In the genomic region with DNA sequence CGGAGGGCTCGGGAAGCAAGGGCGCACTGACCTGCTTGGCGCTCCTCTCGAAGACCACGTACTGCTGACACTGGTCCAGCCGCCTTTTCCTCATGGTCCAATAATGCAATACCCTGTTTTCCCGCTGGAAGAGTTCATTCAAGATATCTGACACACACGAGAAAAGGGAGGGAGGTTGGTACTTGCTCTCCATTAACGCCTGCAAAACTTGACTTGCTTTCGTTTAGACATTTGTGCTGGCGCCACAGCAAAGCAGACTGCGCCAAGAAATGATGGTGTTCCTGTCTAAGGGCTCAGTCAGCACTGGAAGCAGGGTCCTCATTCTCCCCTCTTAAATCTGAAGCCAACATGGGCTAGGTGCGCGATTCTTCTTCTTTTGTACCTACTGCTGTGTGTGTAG, we compare ENCODE assay signal across 17 mouse cellular contexts.
"Had no signal": no experiment of that assay in that cellular context is flagged by ENCODE, and none has a peak within 500 bp of the region (broad histone marks: within the 10 kb centered on the region; RNA-seq: fewer than 3 reads in every experiment).

No protein-coding gene starts in this region.

- DNase-seq: kidney, postnatal 4 days; layer of hippocampus, postnatal 36 days; left cerebral cortex, postnatal 4 days; liver, postnatal 0 days; lung, embryonic 14.5 days; thymus, adult 18-20 months; thymus, postnatal 36 days had no signal

- H3K9me3 ChIP-seq: limb, embryonic 12.5 days; limb, embryonic 15.5 days; megakaryocyte, embryonic 14.5 days; midbrain, embryonic 10.5 days; midbrain, embryonic 13.5 days had no signal

- H3K4me2 ChIP-seq: limb, embryonic 12.5 days; limb, embryonic 15.5 days; liver, embryonic 11.5 days; lung, embryonic 14.5 days; midbrain, embryonic 13.5 days had no signal

- H3K27ac ChIP-seq: kidney, postnatal 0 days; limb, embryonic 12.5 days; limb, embryonic 15.5 days; liver, embryonic 14.5 days; midbrain, embryonic 10.5 days; midbrain, embryonic 13.5 days had no signal

- ATAC-seq: liver, postnatal 0 days; lung, postnatal 0 days; midbrain, embryonic 13.5 days; midbrain, embryonic 16.5 days had no signal

- H3K4me1 ChIP-seq: limb, embryonic 12.5 days; limb, embryonic 15.5 days; midbrain, embryonic 13.5 days had no signal

- H3K4me3 ChIP-seq: limb, embryonic 12.5 days; limb, embryonic 15.5 days; megakaryocyte, embryonic 14.5 days; midbrain, embryonic 10.5 days; midbrain, embryonic 13.5 days had no signal

- H3K9ac ChIP-seq: limb, embryonic 12.5 days; limb, embryonic 15.5 days; liver, embryonic 14.5 days; liver, postnatal 0 days; lung, embryonic 14.5 days; midbrain, embryonic 13.5 days had no signal

- H3K27me3 ChIP-seq: limb, embryonic 12.5 days; limb, embryonic 15.5 days; megakaryocyte, embryonic 14.5 days; midbrain, embryonic 13.5 days had no signal
